Mouse (Mus musculus): ENCODE results near the gene Hemk1.

DNA sequence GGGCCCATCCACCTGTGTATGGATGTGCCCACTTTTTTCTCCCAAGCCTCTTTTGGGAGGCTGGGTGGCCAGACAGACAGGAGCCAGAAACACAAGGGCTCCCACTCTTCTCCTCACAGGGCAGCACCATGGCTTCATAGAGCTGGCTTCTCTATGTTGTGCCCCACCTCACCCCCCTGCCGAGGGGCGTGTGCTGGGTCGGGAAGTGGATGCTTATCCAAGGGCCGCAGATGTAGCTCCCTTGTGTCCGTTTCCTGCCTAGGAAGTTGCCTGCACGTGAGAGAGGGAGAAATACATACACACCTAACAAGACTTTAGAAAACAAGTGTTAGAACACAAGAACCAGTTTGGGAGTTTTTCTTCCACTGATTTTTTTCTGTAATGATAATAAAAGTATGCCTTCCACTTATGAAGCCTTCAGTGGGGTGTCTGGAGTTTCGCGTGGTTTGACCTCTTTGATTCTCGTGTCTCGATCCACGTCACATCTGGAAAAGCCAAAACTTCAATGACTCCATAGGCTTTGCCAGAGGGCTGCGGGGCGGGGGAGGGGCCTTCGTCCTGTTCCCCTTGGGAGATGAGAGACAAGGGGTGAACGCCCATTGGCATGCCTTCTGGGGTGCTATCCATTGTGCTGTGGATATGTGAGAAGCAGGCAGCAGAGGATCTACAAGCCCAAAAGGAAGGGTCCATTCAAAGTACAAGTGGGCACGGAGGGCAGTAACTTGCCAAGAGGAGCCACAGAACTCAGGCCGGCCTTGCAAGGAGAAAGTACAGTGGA lies 36.4 kb downstream of the Hemk1 start:
- TF ChIP-seq MAX (IDR thresholded peaks at IDR 0.05) (no peak), CTCF (IDR thresholded peaks at IDR 0.05; ENCODE audit: control insufficient read depth, insufficient read depth, insufficient read length) (no peak), MYOD1 (IDR thresholded peaks at IDR 0.05; ENCODE audit: control insufficient read depth, insufficient read length, low read depth) (no peak), CEBPB (IDR thresholded peaks at IDR 0.05; ENCODE audit: low read depth) (no peak), USF1 (IDR thresholded peaks at IDR 0.05; ENCODE audit: low read depth) (no peak), MYOG (IDR thresholded peaks at IDR 0.05; ENCODE audit: control insufficient read depth, extremely low read depth, insufficient read length) (no peak), FOSL1 (IDR thresholded peaks at IDR 0.05; ENCODE audit: insufficient read depth, low read length, poor library complexity, severe bottlenecking) (no peak)

Data from C2C12 (cell line).